Mouse (Mus musculus) spleen, adult 18-20 months (tissue): ENCODE measurements at regions not wholly inside any gene's neighbourhood (a gene's known extent, or its start where the extent isn't known, plus 50 kb on each side); places are given as distances from the start of the nearest gene placed in this dataset.

Experiments
- DNase-seq, 2 experiments: peaks; one replicate each; pipeline ENCODE4 v3.0.0; 2022; ENCODE audit warnings: mixed read lengths in 2 of 2

DNA sequence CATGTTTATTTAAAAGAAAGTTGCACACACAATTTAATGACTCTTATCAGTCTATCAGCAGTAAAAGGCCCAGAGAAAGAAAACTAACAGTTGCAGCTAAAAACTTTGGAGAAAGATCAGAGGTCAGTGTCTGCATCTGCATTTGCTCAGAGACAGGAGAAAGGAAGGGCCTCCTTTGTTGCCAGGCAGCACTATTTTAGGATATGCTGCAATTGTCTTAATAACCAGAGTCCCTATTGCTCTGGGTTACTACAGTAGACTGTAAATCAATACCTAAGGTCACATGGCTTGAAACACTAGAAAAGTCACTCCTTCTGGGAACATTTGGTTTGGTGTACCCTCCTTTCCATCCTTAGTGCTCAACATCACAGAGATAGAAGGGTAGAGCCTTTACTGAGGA is 175.7 kb downstream of the Hdgfl1 start:
- no peak for DNase-seq

DNA sequence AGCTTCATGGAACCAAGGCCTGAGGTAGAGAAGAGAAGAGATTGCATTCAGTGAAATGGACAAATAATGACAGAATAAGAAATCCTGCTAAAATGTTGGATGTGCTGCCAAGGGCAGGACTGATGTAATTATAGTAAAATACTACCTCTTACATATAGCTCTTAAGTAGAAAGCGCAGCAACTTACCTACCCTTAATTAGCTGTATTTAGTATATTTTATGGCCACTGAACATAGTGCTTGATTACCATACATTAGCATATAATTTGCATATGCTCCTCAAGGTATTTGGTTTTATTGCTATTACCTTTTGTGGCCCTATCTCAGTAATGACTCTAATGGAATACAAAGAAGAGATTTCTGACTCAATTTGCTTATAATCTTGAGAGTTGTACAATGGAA is 176.2 kb downstream of the Hdgfl1 start:
- no peak for DNase-seq

DNA sequence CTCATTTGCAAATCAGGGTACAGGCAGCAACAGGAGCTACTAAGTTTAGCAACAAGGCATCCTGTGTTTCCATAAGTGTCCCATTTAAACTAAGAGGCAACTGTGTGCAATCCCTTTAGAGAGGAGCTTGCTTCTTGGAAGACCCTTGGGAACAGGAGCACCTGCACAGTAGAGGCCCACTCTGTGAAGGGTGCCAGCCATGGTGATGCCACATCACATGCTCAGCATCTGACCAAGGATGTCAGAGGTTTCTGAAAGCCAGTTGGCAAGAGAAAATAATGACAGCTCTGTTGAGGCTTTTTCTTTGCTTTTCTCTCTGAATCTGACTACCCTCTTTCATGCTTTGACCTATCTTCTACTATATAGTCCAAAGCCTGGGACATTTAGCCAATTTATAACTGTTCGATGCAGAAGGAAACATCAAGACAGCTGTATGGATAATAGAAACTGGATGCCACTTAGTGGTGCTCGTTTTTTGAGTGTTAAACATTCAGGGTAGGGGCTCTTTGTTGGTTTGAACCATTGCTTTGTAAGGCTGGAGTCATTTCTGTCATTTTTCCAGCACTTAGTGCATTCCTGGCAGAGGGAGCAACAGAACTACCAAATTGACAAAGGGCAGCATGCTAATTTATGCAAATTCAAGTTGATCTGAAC is 193.9 kb downstream of the Hdgfl1 start:
- no peak for DNase-seq

DNA sequence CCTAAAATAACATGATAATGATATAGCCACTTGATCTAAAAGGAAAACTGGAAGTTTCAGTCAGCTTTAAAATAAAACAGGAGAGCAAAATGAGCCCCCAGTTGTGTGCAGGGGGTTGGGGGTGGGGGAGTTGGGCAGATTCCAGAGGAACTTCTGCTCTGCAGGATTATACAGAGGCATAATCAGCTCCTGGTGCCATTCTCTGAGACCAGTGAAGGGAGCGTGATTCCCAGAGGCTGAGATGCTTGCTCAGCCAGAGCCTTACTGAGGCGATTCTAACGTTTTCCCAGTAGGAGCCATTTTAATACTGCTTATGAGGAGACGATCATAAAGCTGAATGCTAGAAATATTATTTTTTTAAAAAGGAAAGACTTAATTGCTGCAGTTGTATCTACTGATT is 200.5 kb downstream of the Hdgfl1 start:
- DNase-seq = no peak

DNA sequence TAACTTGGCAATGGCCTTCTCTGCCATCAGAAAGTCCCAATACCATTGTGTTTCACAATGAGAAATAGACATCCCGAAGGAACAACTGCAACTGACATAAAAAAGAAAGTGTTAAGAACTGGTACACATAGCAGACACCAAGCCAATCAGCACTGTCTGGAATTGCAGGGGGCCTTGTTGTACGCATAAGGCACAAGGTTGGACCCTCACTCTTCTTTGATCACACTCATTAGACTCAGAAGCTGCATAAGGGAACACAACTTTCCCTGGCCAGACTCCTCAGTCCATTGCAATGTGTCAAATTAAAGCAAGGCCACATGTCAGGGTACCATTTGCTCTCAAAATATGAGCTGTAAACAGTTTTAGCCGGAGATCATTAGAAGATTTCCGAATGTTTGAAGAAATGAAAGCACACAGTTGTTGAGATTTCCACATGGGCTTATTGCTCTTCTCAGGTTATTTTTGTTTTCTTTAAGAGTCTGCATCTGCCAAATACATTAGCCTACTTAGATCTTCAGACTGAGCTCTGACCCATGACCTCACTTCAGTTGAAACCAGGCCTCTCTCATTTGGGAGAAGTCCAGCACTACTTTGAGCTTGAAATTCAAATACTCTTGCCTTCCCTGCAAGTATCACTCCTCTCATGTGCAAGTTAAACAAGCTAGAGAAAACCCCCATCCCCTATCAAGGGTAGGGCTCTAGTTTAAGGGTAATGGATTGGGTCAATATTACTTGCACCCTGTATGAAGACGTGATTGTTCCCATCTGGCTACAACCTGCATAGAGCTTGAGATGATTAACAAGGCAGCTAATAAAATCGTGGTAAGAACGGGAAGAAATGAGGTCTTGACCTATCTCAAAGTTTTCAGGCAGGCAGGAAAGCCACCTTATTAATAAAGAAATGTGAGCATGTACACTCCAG is 204.8 kb downstream of the Hdgfl1 start:
- DNase-seq = no peak

DNA sequence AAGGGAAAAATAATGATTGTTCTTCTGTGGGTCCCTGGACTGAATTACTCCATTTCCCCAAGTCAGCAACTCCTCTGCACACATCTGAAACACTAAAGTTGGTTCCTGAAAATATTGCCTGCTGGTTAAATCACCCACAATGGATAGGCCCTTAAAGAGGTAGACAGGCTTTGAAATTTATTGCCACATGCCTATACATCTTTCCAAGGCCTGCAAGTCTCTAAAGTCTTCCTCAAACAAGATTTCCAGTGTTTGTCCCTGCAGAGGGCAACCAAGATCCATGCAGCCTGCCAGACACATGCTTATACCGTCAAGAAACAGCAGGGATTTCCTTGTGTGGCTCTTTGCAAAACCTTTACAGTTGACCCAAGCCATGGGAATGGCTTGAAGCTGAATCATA is 211.6 kb downstream of the Hdgfl1 start:
- DNase-seq = no peak

DNA sequence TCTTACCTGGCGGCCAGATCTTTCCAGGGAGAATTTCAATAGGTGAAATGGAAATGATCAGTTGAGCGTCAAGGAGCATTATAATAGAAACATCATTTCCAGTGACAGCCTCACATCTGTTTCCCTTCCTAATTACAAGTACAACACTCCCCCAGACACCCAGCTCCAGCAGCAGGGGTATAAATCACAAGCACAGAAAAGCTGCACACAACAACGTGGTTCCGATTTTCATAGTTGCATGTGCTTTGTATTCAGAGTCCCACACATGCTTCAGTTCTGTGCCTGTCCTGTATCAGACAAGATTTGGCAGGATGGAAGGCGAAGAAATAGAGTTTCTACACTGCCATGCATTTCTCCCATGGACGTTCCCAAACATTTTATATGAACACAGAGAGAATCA is 215.7 kb downstream of the Hdgfl1 start:
- no peak for DNase-seq

DNA sequence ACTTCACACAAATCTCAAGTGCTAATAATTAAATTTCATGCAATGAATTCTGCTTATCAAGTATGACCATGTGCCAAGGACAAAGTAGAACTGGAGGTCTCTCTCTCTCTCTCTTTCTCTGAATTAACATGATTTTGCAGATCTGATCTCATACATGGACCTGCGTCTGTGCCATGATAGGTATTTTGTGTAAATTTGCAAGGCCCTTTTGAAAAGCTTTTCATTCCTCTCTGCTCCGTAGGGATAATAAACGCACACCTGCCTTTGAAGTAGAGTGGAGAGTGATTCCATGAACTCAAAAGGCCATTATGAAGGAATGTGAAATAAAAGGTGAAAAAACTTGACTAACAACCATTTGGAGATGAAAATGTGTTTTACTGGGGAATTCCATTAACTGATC is 217.8 kb downstream of the Hdgfl1 start:
- DNase-seq = no peak

DNA sequence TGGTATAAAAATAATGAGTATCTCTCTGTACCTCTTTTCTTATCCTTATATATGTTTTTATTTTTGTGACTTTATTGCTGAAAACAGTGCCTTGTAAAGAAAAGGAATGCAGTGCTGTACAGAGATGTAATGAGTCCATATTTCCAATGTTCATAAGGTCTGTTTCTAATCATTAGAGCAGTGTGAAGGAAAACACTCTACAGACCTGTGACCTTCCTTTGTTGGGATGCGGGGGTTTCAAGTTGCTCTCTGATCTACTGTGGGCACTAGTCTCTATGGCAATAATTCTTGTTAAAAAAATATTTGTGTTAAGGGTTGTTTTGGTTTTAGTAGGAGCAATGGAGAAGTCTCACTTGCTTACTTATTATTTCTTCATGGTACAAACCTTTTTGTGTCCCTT is 231.0 kb downstream of the Hdgfl1 start:
- DNase-seq = no peak

DNA sequence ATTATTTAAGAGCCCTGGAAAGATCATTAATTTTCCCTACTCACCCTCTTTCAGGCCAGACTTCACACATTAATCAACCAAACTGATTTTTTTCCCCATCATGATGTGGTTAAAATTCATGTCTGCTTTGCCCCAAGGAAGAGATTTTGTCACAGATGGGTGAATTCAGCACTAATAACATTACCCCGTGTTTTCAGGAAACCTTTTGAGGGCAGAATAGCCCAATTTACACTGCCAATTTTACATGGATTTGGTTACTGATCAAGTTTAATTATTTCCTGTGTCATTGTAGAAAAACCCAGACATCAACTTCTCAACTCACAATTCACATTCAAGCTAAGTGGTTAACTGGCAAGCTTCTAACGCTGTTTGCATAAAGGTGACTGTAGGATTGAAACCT is 233.4 kb downstream of the Hdgfl1 start:
- DNase-seq = no peak

DNA sequence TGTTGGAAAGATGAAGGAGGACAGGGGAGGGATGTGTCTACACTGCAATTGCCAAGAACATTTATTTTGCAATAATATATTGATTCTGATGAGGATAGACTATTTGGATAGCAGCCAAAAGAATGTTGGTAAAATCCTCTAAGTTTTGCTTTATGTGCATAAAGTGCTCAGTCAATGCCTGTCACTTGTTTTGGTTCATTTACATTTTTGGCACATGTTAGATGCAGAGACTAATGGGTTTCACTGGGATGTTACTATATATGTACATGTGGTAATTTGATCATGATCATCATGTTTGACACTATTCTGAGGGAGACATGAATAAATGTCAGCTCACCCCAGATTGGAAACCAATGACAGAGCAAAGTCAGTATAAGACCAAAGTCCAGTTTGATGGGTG is 237.2 kb downstream of the Hdgfl1 start:
- DNase-seq = no peak

DNA sequence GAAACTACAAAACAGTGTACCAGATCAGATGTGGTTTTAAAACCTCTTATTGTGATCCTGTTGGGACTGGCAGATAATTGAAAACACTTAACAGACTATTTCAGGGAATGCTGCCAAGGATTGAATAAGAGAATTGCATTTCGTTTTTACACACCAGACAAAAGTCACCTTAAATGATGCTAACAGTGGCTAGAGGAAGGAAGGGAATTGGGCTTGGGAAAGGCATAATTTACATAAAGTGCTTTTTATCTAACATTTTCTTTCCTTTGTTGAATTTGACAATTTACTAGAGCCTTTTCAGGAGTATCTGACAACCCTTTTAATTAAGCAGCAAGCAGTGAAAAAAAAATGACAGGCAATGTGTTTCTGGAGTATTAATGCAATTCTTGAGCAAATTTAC is 250.9 kb downstream of the Hdgfl1 start:
- DNase-seq = no peak

DNA sequence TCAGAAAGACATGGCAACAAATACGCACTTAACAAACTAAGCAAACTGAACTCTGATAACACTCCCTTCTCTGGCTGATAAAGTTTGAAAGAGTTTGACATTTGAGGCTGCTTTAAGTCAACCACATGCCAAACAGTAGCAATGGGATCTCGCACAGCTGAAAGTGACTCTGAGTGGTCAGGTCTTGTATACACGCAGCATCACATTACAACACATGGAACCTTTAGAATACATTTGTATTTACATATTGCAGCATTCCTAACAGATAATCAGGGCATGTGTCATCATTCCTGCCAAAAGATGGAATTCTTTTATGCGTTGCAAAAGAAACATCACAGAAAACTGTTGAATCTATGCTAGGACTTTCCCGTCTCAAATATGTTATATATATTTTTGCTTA is 251.5 kb downstream of the Hdgfl1 start:
- DNase-seq = no peak

DNA sequence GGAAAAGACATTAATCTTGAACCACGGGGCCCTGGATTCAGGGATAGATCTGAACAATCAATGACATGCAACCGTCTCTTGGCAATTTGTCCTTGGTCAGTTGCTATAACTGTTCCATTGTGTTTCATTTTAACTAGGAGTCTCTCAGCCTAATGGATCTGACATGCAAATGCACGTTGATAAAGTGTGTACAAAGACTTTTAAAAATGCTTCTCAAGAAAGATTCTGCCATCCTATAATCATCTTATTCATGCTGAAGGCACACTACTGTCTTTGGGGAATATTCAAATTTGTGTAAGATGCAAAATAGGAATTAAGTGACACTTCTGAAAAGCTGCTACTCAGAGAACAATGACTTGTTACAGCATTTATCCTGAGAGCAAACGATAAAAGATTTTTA is 252.3 kb downstream of the Hdgfl1 start:
- no peak for DNase-seq

DNA sequence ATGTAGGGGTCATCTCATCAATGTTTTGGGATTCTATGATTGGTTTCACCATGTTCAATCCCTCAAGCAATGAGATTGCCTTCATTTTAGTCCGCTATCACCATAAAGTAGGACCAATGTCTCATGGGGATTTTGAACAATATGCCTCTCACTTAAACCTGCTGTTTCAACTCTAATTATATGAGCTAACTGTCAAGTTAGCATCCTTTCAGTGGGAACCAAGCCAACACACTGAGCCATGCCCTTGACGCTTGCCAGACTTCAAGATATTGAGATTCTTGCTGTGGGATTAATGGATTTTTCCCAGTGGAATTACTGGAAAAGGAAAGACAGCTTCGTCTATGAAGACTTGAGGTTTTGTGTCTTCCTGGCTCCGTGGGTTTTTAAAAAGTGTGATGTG is 259.5 kb downstream of the Hdgfl1 start:
- DNase-seq = no peak

DNA sequence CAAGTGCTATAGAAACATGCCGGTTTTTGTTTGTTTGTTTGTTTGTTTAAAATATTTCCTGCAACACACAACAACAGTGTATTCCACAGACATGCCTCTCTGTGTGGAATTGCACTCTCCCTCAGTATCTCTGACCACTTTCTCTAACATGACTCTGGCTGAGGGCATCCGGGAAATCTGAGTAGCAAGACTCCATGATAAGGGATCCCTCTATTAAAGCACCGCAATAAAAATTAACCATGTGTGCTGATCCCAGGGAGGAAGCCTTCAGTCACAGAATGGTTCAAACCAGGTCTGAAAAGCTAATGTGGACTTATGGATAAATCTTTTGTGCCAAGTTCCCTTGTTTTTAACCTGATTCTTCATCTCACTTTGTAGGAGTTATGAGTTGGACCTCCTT is 260.1 kb downstream of the Hdgfl1 start:
- DNase-seq = no peak

DNA sequence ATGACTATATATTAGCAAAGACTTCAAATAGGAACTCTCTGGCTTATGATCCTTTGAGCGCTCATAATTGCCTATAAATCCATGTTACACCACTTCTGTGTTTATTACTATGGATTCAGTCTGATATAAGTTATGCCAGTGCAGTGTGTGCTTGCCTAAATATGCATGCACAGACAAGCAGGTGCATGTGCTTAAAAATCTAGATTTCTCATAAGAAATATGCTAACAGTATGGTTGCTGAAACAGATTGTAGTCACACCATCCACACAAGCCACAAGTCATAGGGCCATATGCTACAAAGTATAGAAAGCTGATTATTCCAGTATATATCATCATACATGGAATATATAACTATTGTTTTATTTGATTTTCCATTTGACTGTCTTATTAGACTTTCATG is 266.2 kb downstream of the Hdgfl1 start:
- DNase-seq = no peak

DNA sequence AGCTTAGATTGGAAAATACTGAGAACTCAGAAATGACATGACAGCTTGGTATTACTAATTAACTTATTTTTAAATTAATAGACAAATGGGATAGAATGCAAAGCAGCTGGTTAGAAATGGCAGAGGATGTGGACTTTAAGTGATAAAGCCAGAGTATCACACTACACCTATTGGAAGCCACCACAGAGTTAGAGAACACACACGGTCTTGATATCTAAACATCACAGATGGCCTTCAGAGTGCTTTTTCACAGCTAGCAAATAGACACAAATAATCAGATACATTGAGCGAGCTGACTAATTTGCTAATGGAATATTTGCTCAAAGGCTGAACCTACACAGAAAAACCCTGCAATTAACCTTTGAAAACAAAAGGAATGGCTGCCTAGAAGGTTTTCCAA is 272.9 kb downstream of the Hdgfl1 start:
- no peak for DNase-seq

DNA sequence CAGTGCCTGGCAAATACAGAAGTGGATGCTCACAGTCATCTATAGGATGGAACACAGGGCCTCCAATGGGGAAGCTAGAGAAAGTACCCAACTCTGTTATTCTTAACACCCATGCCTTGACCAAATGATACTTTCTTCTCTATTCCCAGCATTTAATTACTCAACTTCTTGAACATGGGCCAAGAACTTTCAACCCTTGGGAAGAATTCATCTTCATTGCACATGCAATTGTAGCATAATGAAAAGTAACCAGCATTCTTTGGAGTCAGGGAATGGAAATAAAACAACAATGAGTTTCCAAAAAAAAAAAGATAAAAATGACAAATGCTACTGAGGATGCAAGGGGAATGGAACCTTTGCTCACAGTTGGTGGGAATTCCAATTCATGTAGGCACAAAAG is 274.1 kb downstream of the Hdgfl1 start:
- DNase-seq = no peak

DNA sequence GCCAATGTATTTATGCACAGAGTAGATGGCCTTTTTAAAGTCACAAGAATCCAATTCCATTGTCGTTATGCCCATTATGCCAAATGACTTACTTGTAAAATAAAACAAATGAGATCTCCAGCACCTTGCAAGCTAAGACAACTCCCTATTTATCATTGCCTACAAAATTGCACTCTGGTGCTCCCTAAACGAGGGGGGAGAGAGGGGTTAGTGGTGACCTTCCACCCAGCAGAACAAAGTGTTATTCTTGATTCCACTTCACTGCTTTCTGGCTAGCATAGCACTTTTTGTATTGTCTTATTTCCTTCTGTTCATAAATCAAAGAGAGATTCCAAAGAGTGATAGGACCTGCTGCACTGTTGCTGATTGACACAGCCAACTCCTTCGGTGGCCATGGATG is 300.6 kb downstream of the Hdgfl1 start:
- DNase-seq = no peak

DNA sequence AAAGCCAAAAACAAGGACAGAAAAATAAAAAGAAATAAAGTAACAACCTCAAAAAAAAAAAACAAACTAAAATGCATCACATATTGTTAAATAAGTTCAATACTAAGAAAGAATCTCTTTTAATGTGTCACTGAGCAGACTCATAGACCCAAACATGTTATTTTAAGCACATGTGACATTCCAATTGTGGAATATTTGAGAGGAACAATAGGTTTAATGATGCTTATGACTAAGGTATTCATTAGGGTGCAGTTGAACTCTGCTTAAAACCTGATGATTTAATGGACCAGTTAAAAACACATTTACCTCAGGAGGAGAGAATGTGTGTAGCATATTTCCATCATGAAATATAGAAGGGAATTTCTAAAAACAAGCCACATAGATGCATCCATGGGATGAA is 302.4 kb downstream of the Hdgfl1 start:
- no peak for DNase-seq

DNA sequence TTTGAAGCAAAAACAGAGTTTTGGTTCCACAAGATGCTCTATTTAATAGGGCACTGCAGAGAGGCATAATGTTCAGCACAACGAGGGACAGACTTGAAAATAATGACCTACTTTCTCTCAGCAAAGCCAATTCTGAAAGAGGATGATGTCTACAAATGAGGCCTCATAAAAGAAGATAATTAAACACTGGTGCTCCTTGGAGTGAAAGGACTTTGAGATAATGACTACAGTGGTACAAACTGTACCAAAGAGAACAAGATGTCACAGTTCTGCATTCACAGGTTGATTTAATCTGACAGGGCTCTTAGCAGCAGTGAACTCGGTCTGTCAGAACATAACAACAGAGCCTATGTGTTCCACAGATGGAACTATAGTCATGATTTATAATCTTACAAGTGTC is 305.4 kb downstream of the Hdgfl1 start:
- DNase-seq = no peak

DNA sequence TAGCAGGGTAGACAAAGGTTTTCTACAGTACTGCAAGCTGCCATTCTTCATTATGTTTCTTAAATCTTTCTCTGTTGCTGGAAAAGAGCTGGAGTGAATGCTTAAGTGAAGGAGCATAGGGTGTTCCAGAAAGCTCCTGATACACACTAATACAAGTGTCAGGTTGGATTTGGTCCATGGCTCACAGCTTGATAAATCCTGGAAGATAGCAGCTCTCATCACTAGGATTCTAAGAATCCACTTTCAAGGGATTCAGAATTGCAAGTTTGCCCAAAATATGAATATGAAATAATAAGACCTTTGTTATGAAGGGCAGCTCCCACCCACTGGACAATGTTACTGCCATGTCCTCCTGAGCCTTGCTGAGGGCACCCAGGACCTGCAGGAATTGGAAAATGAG is 305.9 kb downstream of the Hdgfl1 start:
- DNase-seq = no peak

DNA sequence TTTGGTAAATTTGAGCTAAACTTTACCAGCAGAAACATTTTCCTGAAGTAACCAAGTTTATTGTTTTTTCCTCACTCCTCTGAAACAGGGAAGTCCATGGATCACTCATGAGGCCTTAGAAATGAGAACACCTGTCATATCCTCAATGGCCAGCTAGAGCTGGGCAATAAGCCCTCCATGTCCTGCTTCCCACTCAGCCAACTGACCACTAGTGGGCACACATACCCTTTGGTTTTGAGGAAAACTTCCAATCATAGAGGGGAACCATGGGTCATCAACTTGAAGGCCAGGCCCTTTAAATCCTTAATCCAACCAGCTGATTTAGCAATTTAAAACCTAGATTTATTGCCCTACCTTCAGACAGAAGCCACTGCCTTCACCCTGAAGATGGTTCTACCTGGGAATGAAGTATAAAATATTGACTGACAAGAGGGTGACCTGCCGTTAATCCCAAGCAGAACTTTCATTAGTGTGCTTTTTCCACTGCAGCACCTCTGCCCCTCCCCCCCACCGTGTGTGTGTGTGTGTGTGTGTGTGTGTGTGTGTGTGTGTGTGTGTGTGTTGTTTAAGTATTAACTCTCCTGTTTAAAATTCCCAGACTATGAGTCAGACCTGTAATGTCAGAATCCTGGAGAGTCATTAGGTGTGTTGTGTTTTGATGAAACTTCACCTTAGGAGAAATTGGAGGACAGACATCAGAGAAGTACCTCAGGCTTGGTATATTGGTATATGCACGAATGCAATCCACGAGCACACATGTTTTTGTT is 312.3 kb downstream of the Hdgfl1 start:
- no peak for DNase-seq
